Mouse (Mus musculus) liver, embryonic 12.5 days (tissue): Measurements from ENCODE around the gene Rspry1. TPM values are rescaled to one million over a fixed set of nuclear protein-coding genes. Genes with fewer than 3 reads are reported as not detected.
A peak's percentile ranks its signal among the peaks of the same experiment; 100 is the strongest.

Source experiments
- ATAC-seq: fragments of 200-750 bp; cut with Nextera tagmentation; 2 replicates; pipeline ENCODE4 v1.8.0; 2017; ENCODE audit warnings: moderate number of reproducible peaks, mild to moderate bottlenecking, moderate library complexity
- H3K27ac ChIP-seq: fragments of 300-500 bp; sonication (generic); 2 replicates; pipeline ENCODE4 v1.5.1; 2016; ENCODE audit warnings: mild to moderate bottlenecking
- H3K27me3 ChIP-seq: fragments of 300-500 bp; sonication (generic); replicated peaks from 2 replicates; pipeline ENCODE4 v1.6.1; 2016; ENCODE audit warnings: mild to moderate bottlenecking, moderate library complexity
- H3K36me3 ChIP-seq: fragments of 300-500 bp; sonication (generic); 2 replicates; pipeline ENCODE4 v1.6.1; 2016; ENCODE audit warnings: mild to moderate bottlenecking, moderate library complexity
- H3K4me1 ChIP-seq: fragments of 300-500 bp; sonication (generic); 2 replicates; pipeline ENCODE4 v1.6.1; 2016
- H3K4me2 ChIP-seq: fragments of 300-500 bp; sonication (generic); 2 replicates; pipeline ENCODE4 v1.6.1; 2016; ENCODE audit warnings: mild to moderate bottlenecking, moderate library complexity
- H3K4me3 ChIP-seq: fragments of 300-500 bp; sonication (generic); 2 replicates; pipeline ENCODE4 v1.5.1; 2016; ENCODE audit warnings: mild to moderate bottlenecking, moderate library complexity
- H3K9ac ChIP-seq: fragments of 300-500 bp; sonication (generic); 2 replicates; pipeline ENCODE4 v1.6.1; 2016; ENCODE audit warnings: mild to moderate bottlenecking, moderate library complexity
- H3K9me3 ChIP-seq: fragments of 300-500 bp; sonication (generic); replicated peaks from 2 replicates; pipeline ENCODE4 v1.6.1; 2016; ENCODE audit warnings: mild to moderate bottlenecking, moderate library complexity
- WGBS: fragments of 180-500 bp; shearing (Covaris S2); methylation state at CpG from one replicate; pipeline ENCODE4 v1.1.7; 2016; ENCODE audit not compliant: insufficient replicate concordance; 5-methylcytosine and 5-hydroxymethylcytosine counted together
- polyA plus RNA-seq: library from polyadenylated mRNA; unstranded; fragments of >200 nt; fragmentation: Nextera tagmentation; extraction: Ambion mirVana; gene quantifications from 2 replicates; pipeline ENCODE4 v1.2.1, GENCODE M21; 2016

The Rspry1 gene
- polyA plus RNA-seq, result 24.7 and 24.8 TPM in 2 replicates

- ATAC-seq, result peak; percentile 98
- 0% methylated on average over 55 of the region's 55 CpGs for WGBS
- no peaks in the 10 kb centered on the region for H3K9me3 ChIP-seq
These were observed at the start of gene Rspry1, which contains the start of gene Fam192a for GRCm38 (mm10) chr8:94601607-94602385. Rspry1 (plus strand) TSS chr8:94601937. Fam192a (minus strand) TSS chr8:94601997.

GRCm38 (mm10) chr8:94552696-94553095 lies 49.0 kb upstream of the Rspry1 start:
- H3K9ac ChIP-seq, result no peak overlapping the region
- no peak overlapping the region for H3K4me2 ChIP-seq
- WGBS, result 65% methylated on average over 2 of the region's 2 CpGs
- H3K4me3 ChIP-seq, result no peak overlapping the region
- no peaks in the 10 kb centered on the region for H3K36me3 ChIP-seq
- no peak for ATAC-seq
- no peaks in the 10 kb centered on the region for H3K4me1 ChIP-seq
- no peaks in the 10 kb centered on the region; the same call in 1 of the 2 replicates for H3K27me3 ChIP-seq
- H3K9me3 ChIP-seq, result no peaks in the 10 kb centered on the region
- no peak overlapping the region for H3K27ac ChIP-seq

More at GRCm38 (mm10) chr8:94601607-94602385, at the start of gene Rspry1, which contains the start of gene Fam192a:
- peak within 1 kb of the TSS; percentile 96 for H3K9ac ChIP-seq
- no peaks in the 10 kb centered on the region for H3K27me3 ChIP-seq
- peak within 1 kb of the TSS; percentile 82 for H3K27ac ChIP-seq
- H3K4me1 ChIP-seq, result peaks cover 38% of the 10 kb centered on the region
- H3K4me2 ChIP-seq, result peak within 1 kb of the TSS; percentile 92
- H3K36me3 ChIP-seq, result peaks cover 4% of the 10 kb centered on the region; the same call in 1 of the 2 replicates
- peak within 1 kb of the TSS; percentile 99 for H3K4me3 ChIP-seq

- Histone ChIP-seq H3K9ac (no peak overlapping the region), H3K4me3 (no peak overlapping the region), H3K36me3 (no peaks in the 10 kb centered on the region), H3K4me1 (no peaks in the 10 kb centered on the region), H3K4me2 (no peak overlapping the region), H3K9me3 (no peaks in the 10 kb centered on the region), H3K27me3 (no peaks in the 10 kb centered on the region; the same call in 1 of the 2 replicates), H3K27ac (no peak overlapping the region)
- WGBS, result 81% methylated on average over 3 of the region's 3 CpGs
- no peak for ATAC-seq
These were observed 44.5 kb upstream of the Rspry1 start for GRCm38 (mm10) chr8:94557281-94557680.

GRCm38 (mm10) chr8:94561256-94561655 lies 40.5 kb upstream of the Rspry1 start:
- no peaks in the 10 kb centered on the region for H3K4me1 ChIP-seq
- peaks cover 7% of the 10 kb centered on the region; the same call in 1 of the 2 replicates for H3K27me3 ChIP-seq
- H3K4me2 ChIP-seq, result no peak overlapping the region
- H3K27ac ChIP-seq, result no peak overlapping the region
- no peaks in the 10 kb centered on the region for H3K36me3 ChIP-seq
- no peaks in the 10 kb centered on the region for H3K9me3 ChIP-seq
- 52% methylated on average over 5 of the region's 5 CpGs for WGBS
- H3K4me3 ChIP-seq, result no peak overlapping the region
- no peak overlapping the region for H3K9ac ChIP-seq
- ATAC-seq, result no peak

- Histone ChIP-seq H3K9me3 (no peaks in the 10 kb centered on the region), H3K27ac (no peak overlapping the region), H3K27me3 (peaks cover 7% of the 10 kb centered on the region; the same call in 1 of the 2 replicates), H3K4me2 (no peak overlapping the region), H3K36me3 (no peaks in the 10 kb centered on the region), H3K4me1 (no peaks in the 10 kb centered on the region), H3K9ac (no peak overlapping the region), H3K4me3 (no peak overlapping the region)
- ATAC-seq, result no peak
These were observed 37.3 kb upstream of the Rspry1 start for GRCm38 (mm10) chr8:94564421-94564820.

- no peak for ATAC-seq
These were observed 35.7 kb upstream of the Rspry1 start for GRCm38 (mm10) chr8:94566033-94566432.

GRCm38 (mm10) chr8:94566446-94567158 lies 35.1 kb upstream of the Rspry1 start:
- Histone ChIP-seq H3K27ac (no peak overlapping the region), H3K9ac (no peak overlapping the region), H3K4me1 (no peaks in the 10 kb centered on the region), H3K36me3 (no peaks in the 10 kb centered on the region), H3K9me3 (no peaks in the 10 kb centered on the region), H3K4me3 (no peak overlapping the region), H3K27me3 (peaks cover 7% of the 10 kb centered on the region; the same call in 1 of the 2 replicates), H3K4me2 (no peak overlapping the region)
- ATAC-seq, result no peak
- 59% methylated on average over 15 of the region's 15 CpGs for WGBS

More at GRCm38 (mm10) chr8:94566033-94566432, 35.7 kb upstream of the Rspry1 start:
- H3K9me3 ChIP-seq, result no peaks in the 10 kb centered on the region
- H3K4me1 ChIP-seq, result no peaks in the 10 kb centered on the region
- peaks cover 7% of the 10 kb centered on the region; the same call in 1 of the 2 replicates for H3K27me3 ChIP-seq
- H3K4me3 ChIP-seq, result no peak overlapping the region
- no peak overlapping the region for H3K4me2 ChIP-seq
- 63% methylated on average over 6 of the region's 6 CpGs for WGBS
- H3K9ac ChIP-seq, result no peak overlapping the region
- H3K27ac ChIP-seq, result no peak overlapping the region
- H3K36me3 ChIP-seq, result no peaks in the 10 kb centered on the region

GRCm38 (mm10) chr8:94567159-94567849 lies 34.4 kb upstream of the Rspry1 start:
- no peak overlapping the region for H3K27ac ChIP-seq
- H3K4me3 ChIP-seq, result no peak overlapping the region
- 68% methylated on average over 8 of the region's 8 CpGs for WGBS
- H3K4me2 ChIP-seq, result no peak overlapping the region
- H3K9me3 ChIP-seq, result no peaks in the 10 kb centered on the region
- no peaks in the 10 kb centered on the region for H3K4me1 ChIP-seq
- H3K36me3 ChIP-seq, result no peaks in the 10 kb centered on the region
- ATAC-seq, result 0 out of 2 replicates have a peak, but pooled peaks have one; percentile 25
- peaks cover 7% of the 10 kb centered on the region; the same call in 1 of the 2 replicates for H3K27me3 ChIP-seq
- no peak overlapping the region for H3K9ac ChIP-seq

- Histone ChIP-seq H3K4me3 (no peak overlapping the region), H3K27ac (no peak overlapping the region), H3K4me2 (no peak overlapping the region), H3K4me1 (no peaks in the 10 kb centered on the region), H3K27me3 (no peaks in the 10 kb centered on the region), H3K9me3 (no peaks in the 10 kb centered on the region), H3K36me3 (peaks cover 4% of the 10 kb centered on the region), H3K9ac (no peak overlapping the region)
- WGBS, result 74% methylated on average over 8 of the region's 8 CpGs
- ATAC-seq, result no peak
These were observed 33.6 kb upstream of the Rspry1 start for GRCm38 (mm10) chr8:94568098-94568497.

GRCm38 (mm10) chr8:94569419-94569818 lies 32.3 kb upstream of the Rspry1 start:
- no peak for ATAC-seq
- WGBS, result 67% methylated on average over 1 of the region's 1 CpGs
- Histone ChIP-seq H3K4me2 (no peak overlapping the region), H3K36me3 (peaks cover 17% of the 10 kb centered on the region), H3K27me3 (no peaks in the 10 kb centered on the region), H3K9ac (no peak overlapping the region), H3K4me1 (no peaks in the 10 kb centered on the region), H3K9me3 (no peaks in the 10 kb centered on the region), H3K27ac (no peak overlapping the region), H3K4me3 (no peak overlapping the region)

GRCm38 (mm10) chr8:94571896-94572295 lies 29.8 kb upstream of the Rspry1 start:
- Histone ChIP-seq H3K36me3 (peaks cover 42% of the 10 kb centered on the region), H3K9ac (no peak overlapping the region), H3K27ac (no peak overlapping the region), H3K9me3 (no peaks in the 10 kb centered on the region), H3K4me3 (no peak overlapping the region), H3K4me2 (no peak overlapping the region), H3K27me3 (no peaks in the 10 kb centered on the region), H3K4me1 (no peaks in the 10 kb centered on the region)
- ATAC-seq, result no peak
- 68% methylated on average over 2 of the region's 2 CpGs for WGBS
